Mouse (Mus musculus) liver, embryonic 14.5 days (tissue): ENCODE results near the gene Snrpe.

Experiments used
- CTCF ChIP-seq: IDR thresholded peaks from 2 replicates; pipeline ENCODE4 v1.5.1; 2016; ENCODE audit warnings: antibody characterized with exemption, low read depth, control low read depth
- EP300 ChIP-seq: IDR thresholded peaks from 2 replicates; pipeline ENCODE4 v1.6.1; 2016; ENCODE audit warnings: antibody characterized with exemption, low read depth

DNA sequence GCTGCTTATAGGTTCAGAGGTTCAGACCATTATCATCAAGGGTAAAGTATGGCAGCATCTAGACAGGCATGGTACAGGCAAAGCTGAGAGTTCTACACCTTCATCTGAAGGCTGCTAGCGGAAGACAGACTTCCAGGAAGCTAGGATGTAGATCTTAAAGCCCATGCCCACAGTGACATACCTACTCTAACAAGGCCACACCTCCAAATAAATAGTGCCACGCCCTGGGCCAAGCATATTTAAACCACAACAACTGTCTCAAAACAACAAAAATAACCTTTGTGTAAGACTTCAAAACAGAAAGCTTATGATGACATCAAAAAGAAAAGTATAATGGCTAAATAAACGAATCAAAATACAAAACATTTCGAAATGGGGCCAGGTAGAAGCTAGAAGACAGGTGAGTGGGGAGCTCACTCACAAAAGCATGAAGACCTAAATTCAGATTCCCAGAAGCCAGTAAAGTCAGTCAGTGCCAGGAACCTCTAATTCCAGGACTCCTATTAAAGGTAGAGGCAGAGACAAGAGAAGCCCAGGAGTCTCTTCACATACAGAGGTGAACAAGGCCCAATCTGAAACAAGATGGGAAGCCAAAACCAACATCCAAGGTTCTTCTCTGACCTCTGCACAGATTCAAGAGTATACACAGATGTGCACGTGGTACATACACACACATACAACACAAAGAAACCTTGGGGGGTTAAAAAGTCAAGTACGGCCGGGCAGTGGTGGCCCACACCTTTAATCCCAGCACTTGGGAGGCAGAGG is 40.4 kb upstream of the Snrpe start:
- TF ChIP-seq CTCF = no peak
- no peak for TF ChIP-seq EP300
